Mouse (Mus musculus): Measurements from ENCODE around the gene Ptprg.

GRCm38 (mm10) chr14:11618140-11618705 is 64.9 kb downstream of the Ptprg start:
- no peak for TF ChIP-seq POLR2A (IDR thresholded peaks at IDR 0.05; ENCODE audit: insufficient read depth, low read depth, low read length)
- no peak for TF ChIP-seq CTCF (IDR thresholded peaks at IDR 0.05)
